Mouse (Mus musculus): ENCODE data around the gene Uox. TPM values are rescaled to one million over a fixed set of nuclear protein-coding genes. Genes with fewer than 3 reads are reported as not detected.

The Uox gene
- total and polyA plus RNA-seq, 2 experiments = 512 to 1,668 TPM

DNA sequence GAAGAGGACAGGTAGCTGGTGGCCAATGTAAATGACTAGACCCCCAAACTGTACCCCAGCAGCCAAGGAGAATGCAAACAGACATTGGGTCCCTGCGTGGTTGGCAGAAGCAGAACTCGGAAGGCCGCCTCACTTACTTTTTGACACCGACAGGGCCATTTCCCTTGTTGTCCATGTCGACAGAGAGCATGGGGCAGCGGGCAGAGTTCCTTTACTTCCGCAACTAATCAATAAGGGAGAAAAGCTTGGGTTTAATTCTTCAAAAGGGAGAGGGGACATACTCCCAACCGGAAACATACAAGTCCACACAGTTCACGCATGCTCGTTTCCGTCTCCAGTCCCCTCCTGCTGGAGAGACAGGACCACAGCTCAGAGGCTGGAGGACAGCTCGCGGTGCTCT is 110.4 kb downstream of the Uox start:
- Histone ChIP-seq H3K4me1 (ENCODE audit: control insufficient read depth, insufficient read depth, low read length) (peaks cover 9% of the 10 kb centered on the region), H3K36me3 (ENCODE audit: control insufficient read depth, insufficient read depth, low read length) (no peaks in the 10 kb centered on the region), H3K27ac (replicated peaks; ENCODE audit: insufficient read depth, low read depth, low read length) (no peak overlapping the region), H3K9ac (ENCODE audit: low read depth, low read length) (no peak overlapping the region), H3K27me3 (ENCODE audit: control insufficient read depth, insufficient read depth, low read length) (peaks cover 8% of the 10 kb centered on the region), H3K4me3 (ENCODE audit: insufficient read depth, low read depth, low read length) (no peak overlapping the region), H3K79me2 (ENCODE audit: control insufficient read depth, insufficient read depth, low read length) (no peaks in the 10 kb centered on the region)
- DNase-seq (ENCODE audit: extremely low read depth, low read depth, low spot score) = no peak
- no peak for TF ChIP-seq CTCF (IDR thresholded peaks at IDR 0.05; ENCODE audit: low read depth, low read length)
- no peak for TF ChIP-seq POLR2A (IDR thresholded peaks at IDR 0.05; ENCODE audit: extremely low read depth, insufficient read depth, low read length)
- WGBS = 73% methylated on average over 13 of the region's 13 CpGs

DNA sequence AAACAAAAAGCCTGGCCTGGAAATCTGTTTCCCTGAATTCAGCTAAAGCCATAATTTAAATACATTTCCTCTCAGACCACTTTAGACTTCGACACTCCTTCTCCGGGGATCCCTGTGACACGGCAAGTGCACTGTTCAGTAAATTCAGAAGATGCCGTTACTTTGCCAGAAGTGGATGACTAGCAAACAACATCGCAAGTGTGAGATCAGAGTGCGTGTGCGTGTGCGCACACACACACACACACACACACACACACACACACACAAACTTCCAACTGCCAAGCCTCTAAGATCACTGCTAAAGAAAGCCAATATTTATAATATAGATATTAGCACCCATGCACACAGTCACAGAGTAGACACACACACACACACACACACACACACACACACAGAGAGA is 111.5 kb downstream of the Uox start:
- Histone ChIP-seq H3K9ac (ENCODE audit: low read depth, low read length) (no peak overlapping the region), H3K36me3 (ENCODE audit: control insufficient read depth, insufficient read depth, low read length) (no peaks in the 10 kb centered on the region), H3K4me1 (ENCODE audit: control insufficient read depth, insufficient read depth, low read length) (peaks cover 9% of the 10 kb centered on the region), H3K27ac (replicated peaks; ENCODE audit: insufficient read depth, low read depth, low read length) (no peak overlapping the region), H3K27me3 (ENCODE audit: control insufficient read depth, insufficient read depth, low read length) (peaks cover 8% of the 10 kb centered on the region), H3K79me2 (ENCODE audit: control insufficient read depth, insufficient read depth, low read length) (no peaks in the 10 kb centered on the region), H3K4me3 (ENCODE audit: insufficient read depth, low read depth, low read length) (no peak overlapping the region)
- WGBS = 55% methylated on average over 8 of the region's 8 CpGs
- TF ChIP-seq POLR2A (IDR thresholded peaks at IDR 0.05; ENCODE audit: extremely low read depth, insufficient read depth, low read length) (no peak), CTCF (IDR thresholded peaks at IDR 0.05; ENCODE audit: low read depth, low read length) (no peak)
- DNase-seq (ENCODE audit: extremely low read depth, low read depth, low spot score) = no peak

Other genes with a start within 250 kb of the Uox start
- gene Ssx2ip, start 165.8 kb upstream of the Uox start, total RNA-seq (2014; rRNA removed) = 6.2 and 6.4 TPM in 2 replicates
- 1.7 and 2.4 TPM in 2 replicates for gene Ssx2ip, start 165.8 kb upstream of the Uox start, polyA plus RNA-seq (2012; rRNA removed)
- 19.5 and 20.0 TPM in 2 replicates for gene Ctbs, start 120.6 kb upstream of the Uox start, total RNA-seq (2014; rRNA removed)
- 2.2 and 2.5 TPM in 2 replicates for gene Ctbs, start 120.6 kb upstream of the Uox start, polyA plus RNA-seq (2012; rRNA removed)
- 3.0 and 5.1 TPM in 2 replicates for gene Spata1, start 70.7 kb upstream of the Uox start, total RNA-seq (2014; rRNA removed)
- gene Spata1, start 70.7 kb upstream of the Uox start, polyA plus RNA-seq (2012; rRNA removed) = 0.21 and 0.57 TPM in 2 replicates
- 198 and 243 TPM in 2 replicates for gene Gng5, start 70.6 kb upstream of the Uox start, total RNA-seq (2014; rRNA removed)
- 284 and 439 TPM in 2 replicates for gene Gng5, start 70.6 kb upstream of the Uox start, polyA plus RNA-seq (2012; rRNA removed)
- 22.0 and 25.0 TPM in 2 replicates for gene Rpf1, start 49.0 kb upstream of the Uox start, total RNA-seq (2014; rRNA removed)
- gene Rpf1, start 49.0 kb upstream of the Uox start, polyA plus RNA-seq (2012; rRNA removed) = 5.3 and 6.3 TPM in 2 replicates
- 11.0 and 15.6 TPM in 2 replicates for gene Dnase2b, start 45.2 kb downstream of the Uox start, total RNA-seq (2014; rRNA removed)
- gene Dnase2b, start 45.2 kb downstream of the Uox start, polyA plus RNA-seq (2012; rRNA removed) = 6.2 and 6.6 TPM in 2 replicates
- not detected in 2 replicates for gene 4930503B20Rik, start 80.9 kb downstream of the Uox start, total RNA-seq (2014; rRNA removed)
- not detected in 2 replicates for gene 4930503B20Rik, start 80.9 kb downstream of the Uox start, polyA plus RNA-seq (2012; rRNA removed)
- gene Samd13, start 115.2 kb downstream of the Uox start, total RNA-seq (2014; rRNA removed) = not detected in 2 replicates
- gene Samd13, start 115.2 kb downstream of the Uox start, polyA plus RNA-seq (2012; rRNA removed) = 0.22 TPM in 1 of 2 replicates, not detected in the other
- 32.8 and 35.1 TPM in 2 replicates for gene Prkacb, start 242.6 kb downstream of the Uox start, total RNA-seq (2014; rRNA removed)
- gene Prkacb, start 242.6 kb downstream of the Uox start, polyA plus RNA-seq (2012; rRNA removed) = 11.4 and 13.1 TPM in 2 replicates